Mouse (Mus musculus): Measurements from ENCODE around the gene Cpne7.

DNA sequence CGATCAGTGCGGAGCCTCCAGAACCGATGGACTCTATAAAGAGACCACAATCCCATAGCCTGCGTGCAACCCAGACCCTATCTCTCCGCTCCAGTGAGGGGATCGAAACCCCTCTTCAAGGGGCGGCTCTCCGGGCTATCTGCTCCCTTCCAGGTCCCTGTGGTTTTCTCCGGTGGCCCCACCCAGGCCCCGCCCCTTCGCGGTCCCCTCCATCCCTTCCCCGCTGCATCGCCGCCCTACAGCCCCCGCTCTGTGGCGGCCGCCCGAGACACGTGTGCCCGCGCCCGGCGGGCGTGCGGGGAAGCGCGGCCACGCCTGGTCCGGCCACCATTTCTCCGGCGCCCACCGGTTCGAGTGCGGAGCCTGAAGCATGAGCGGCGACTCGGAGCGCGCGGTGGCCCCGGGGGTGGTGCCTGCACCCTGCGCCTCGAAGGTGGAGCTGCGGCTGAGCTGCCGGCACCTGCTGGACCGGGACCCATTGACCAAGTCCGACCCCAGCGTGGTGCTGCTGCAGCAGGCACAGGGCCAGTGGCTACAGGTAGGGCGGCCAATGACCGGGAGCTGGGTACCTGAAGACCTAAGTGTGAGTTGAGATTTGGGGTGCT, at the start of gene Cpne7:
- TF ChIP-seq CTCF (IDR thresholded peaks at IDR 0.05; ENCODE audit: low read depth) (no peak), EP300 (optimal IDR thresholded peaks at IDR 0.05) (no peak)

Data from stomach, postnatal 0 days (tissue).